In genomic region chr13:102666233-102666614, GRCm38 (mm10) we compare ENCODE assay signal across 16 mouse cellular contexts. TPM values are rescaled to one million over a fixed set of nuclear protein-coding genes. Genes with fewer than 3 reads are reported as not detected.
DNase-seq lines count a peak whose midpoint lies in the region; ATAC-seq and TF ChIP-seq lines count a peak whose summit lies in the region.
"Had no signal": no experiment of that assay in that cellular context is flagged by ENCODE, and none has a peak within 500 bp of the region (broad histone marks: within the 10 kb centered on the region; RNA-seq: fewer than 3 reads in every experiment).

No protein-coding gene starts in this region.

- H3K27ac ChIP-seq in layer of hippocampus, adult 2 months = peak overlapping the region; percentile 29; the same call in 1 of the 2 replicates
- peak overlapping the region; percentile 32; the same call in 1 of the 2 replicates for H3K27ac ChIP-seq in liver, embryonic 12.5 days
- H3K27ac ChIP-seq: hindbrain, embryonic 13.5 days; intestine, embryonic 15.5 days; kidney, embryonic 15.5 days; left cerebral cortex, adult 2 months; limb, embryonic 12.5 days; lung, embryonic 15.5 days had no signal

- WGBS in liver, embryonic 12.5 days (ENCODE audit: insufficient replicate concordance) = 35% methylated on average over 12 of the region's 12 CpGs

- peak overlapping the region; percentile 54 for H3K4me2 ChIP-seq in liver, embryonic 12.5 days

- no peak for TF ChIP-seq CTCF in layer of hippocampus, adult 2 months (conservative IDR thresholded peaks at IDR 0.05)

- H3K4me1 ChIP-seq in liver, embryonic 12.5 days = 0 out of 2 replicates have a peak, but pooled peaks cover 21% of the 10 kb centered on the region
- peaks cover 85% of the 10 kb centered on the region for H3K4me1 ChIP-seq in megakaryocyte, embryonic 14.5 days
- H3K4me1 ChIP-seq: hindbrain, embryonic 13.5 days had no signal

- H3K9me3 ChIP-seq in liver, embryonic 12.5 days (replicated peaks) = no peaks in the 10 kb centered on the region
- H3K9me3 ChIP-seq in megakaryocyte, embryonic 14.5 days = no peaks in the 10 kb centered on the region
- H3K9me3 ChIP-seq: hindbrain, embryonic 13.5 days; intestine, embryonic 15.5 days; kidney, embryonic 15.5 days; limb, embryonic 12.5 days; lung, embryonic 15.5 days had no signal

- peaks cover 15% of the 10 kb centered on the region for H3K27me3 ChIP-seq in liver, embryonic 12.5 days (replicated peaks)
- no peaks in the 10 kb centered on the region for H3K27me3 ChIP-seq in megakaryocyte, embryonic 14.5 days (replicated peaks)
- H3K27me3 ChIP-seq: intestine, embryonic 15.5 days; kidney, embryonic 15.5 days; lung, embryonic 15.5 days had no signal

- H3K4me3 ChIP-seq in layer of hippocampus, adult 2 months = no peak overlapping the region
- no peak overlapping the region for H3K4me3 ChIP-seq in liver, embryonic 12.5 days
- H3K4me3 ChIP-seq in megakaryocyte, embryonic 14.5 days (replicated peaks) = peak overlapping the region; percentile 90
- H3K4me3 ChIP-seq: hindbrain, embryonic 13.5 days; intestine, embryonic 15.5 days; limb, embryonic 12.5 days; lung, embryonic 15.5 days had no signal

- no peak overlapping the region for H3K9ac ChIP-seq in liver, embryonic 12.5 days
- H3K9ac ChIP-seq: forebrain, postnatal 0 days; hindbrain, embryonic 13.5 days; intestine, embryonic 15.5 days; kidney, embryonic 15.5 days; limb, embryonic 12.5 days; lung, embryonic 15.5 days had no signal

- DNase-seq in layer of hippocampus, adult 2 months (ENCODE audit: low spot score in 2 of 2) = no peak
- DNase-seq in layer of hippocampus, postnatal 14 days (ENCODE audit: low spot score in 2 of 2) = no peak
- DNase-seq in B cell, adult 2 months = peak; percentile 39 to 43
- DNase-seq in adrenal gland, adult 2 months = no peak
- no peak for DNase-seq in adrenal gland, postnatal 14 days
- DNase-seq: cerebellum, adult 18-20 months; forebrain, postnatal 0 days; heart, postnatal 10 days had no signal

- no peak for ATAC-seq in liver, embryonic 12.5 days
- ATAC-seq: forebrain, postnatal 0 days; intestine, embryonic 15.5 days had no signal

- H3K36me3 ChIP-seq in liver, embryonic 12.5 days = no peaks in the 10 kb centered on the region
- peaks cover 10% of the 10 kb centered on the region for H3K36me3 ChIP-seq in megakaryocyte, embryonic 14.5 days (replicated peaks; ENCODE audit: low read length)
- H3K36me3 ChIP-seq: hindbrain, embryonic 13.5 days; intestine, embryonic 15.5 days; kidney, embryonic 15.5 days; limb, embryonic 12.5 days; lung, embryonic 15.5 days had no signal

RNA-seq across cellular contexts. Expression of gene Cd180, which starts 27.1 kb away (rescaled TPM):
- 1 to 10 TPM; 2.1 to 2.4 TPM for total RNA-seq in layer of hippocampus, adult 2 months (2021)
- 1 to 10 TPM; 2.9 to 3.7 TPM for total RNA-seq in layer of hippocampus, postnatal 14 days (2021)
- 1.0 and 1.2 TPM in 2 replicates for polyA plus RNA-seq in liver, embryonic 12.5 days (2016; fragmentation: Nextera tagmentation; extraction: Ambion mirVana)
- 1.5 TPM in 2 replicates for polyA plus RNA-seq in megakaryocyte, embryonic 14.5 days (2012; ENCODE audit: insufficient read depth, low replicate concordance)
- total RNA-seq in adrenal gland, adult 2 months (2021) = 1 to 10 TPM; 1.2 to 2.7 TPM
- 3.1 and 3.5 TPM in 2 replicates for polyA plus RNA-seq in adrenal gland, adult 2 months (2012; rRNA removed)
- 0.93 and 6.8 TPM in 2 replicates for total RNA-seq in adrenal gland, postnatal 14 days (2021)

Comparison
In these comparisons a context has a peak if more than half of its experiments do, and no peak if none do; other contexts are left out.
1. DNase-seq: peak in B cell, adult 2 months (2 of 2); none in layer of hippocampus, adult 2 months (0 of 2), layer of hippocampus, postnatal 14 days (0 of 2), adrenal gland, adult 2 months (single experiment) and adrenal gland, postnatal 14 days (single experiment).